Mouse (Mus musculus): ENCODE results near the gene Homer2. TPM values are rescaled to one million over a fixed set of nuclear protein-coding genes. Genes with fewer than 3 reads are reported as not detected.

Gene Homer2
- total and polyA plus RNA-seq, 3 experiments, result 0.75 to 6.7 (median 3.6) TPM

DNA sequence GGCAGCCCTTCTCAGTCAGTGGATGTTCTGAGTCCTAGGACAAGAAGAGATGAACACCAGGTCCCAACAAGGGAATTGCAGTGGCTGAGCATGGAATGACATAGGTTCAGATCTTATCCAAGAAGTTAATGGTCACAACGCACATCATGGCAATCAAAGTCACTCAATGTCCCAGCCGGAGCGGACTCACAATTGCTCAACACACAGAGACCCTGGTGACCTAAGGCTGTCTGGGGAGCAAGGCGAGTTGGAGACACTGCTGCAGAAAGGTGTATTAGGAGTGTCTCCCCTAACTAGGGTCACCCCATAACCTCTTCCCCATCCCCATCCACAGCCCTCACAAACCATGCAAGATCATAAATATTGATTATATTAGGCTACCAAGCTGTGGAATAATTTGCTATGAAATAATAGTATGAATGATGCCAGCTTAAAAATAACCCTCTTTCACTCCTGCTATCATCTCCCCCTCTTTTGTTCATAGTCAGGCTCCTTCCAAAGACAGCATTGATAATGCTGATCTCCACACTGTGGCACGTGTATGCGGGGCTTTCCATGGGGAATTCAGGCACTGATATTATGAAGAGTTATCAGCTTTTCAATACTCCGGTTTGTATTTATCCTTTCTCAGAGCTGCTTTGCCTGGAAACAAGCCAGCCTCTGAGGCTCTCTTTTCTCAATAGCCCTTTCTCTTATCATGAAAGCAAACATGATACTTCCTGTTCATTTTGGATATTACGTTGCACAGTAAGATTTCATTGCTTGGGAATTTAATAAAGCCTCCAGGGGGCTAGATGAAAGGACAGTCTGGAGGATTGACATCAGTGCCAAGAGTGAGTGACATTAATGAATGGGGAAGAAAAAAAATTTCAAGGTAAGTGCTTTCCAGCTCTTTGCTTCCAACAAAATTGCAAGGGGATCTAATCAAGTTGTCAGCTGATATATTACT lies 147.0 kb downstream of the Homer2 start:
- DNase-seq, result no peak

DNA sequence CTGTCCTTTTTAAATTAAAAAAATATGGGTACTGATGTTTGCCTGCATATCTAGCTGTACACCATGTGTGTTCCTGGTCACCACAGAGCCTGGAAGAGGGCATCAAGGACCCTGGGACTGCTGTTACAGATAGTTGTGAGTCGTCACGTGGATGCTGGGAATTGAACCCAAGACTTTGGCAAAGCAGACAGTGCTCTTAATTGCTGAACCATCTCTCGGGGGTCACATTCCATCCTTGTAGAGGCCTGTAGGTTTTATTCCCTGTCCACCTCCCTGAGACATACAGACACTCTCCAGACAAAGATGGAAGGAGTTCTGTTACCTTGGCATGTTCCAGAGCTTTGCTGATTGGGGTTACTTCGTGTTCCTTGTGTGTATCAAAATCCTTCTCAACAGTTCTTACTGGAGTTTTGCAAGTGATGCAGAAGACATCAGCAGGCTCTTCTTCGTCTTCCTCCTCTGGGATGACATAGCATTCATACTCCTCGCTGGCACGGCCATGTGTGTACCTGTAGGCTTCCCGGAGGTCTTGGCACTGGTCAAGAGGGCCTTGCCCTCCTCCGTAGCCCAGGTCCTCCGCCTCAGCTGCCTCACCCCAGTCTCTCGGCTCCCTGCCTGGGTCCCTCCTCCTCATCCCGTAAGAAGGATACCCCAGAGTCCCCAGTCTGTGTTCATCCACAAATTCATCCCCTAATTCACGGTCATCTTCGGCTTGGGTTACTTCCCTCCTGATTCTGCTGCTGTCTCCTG lies 147.9 kb downstream of the Homer2 start:
- no peak for DNase-seq

DNA sequence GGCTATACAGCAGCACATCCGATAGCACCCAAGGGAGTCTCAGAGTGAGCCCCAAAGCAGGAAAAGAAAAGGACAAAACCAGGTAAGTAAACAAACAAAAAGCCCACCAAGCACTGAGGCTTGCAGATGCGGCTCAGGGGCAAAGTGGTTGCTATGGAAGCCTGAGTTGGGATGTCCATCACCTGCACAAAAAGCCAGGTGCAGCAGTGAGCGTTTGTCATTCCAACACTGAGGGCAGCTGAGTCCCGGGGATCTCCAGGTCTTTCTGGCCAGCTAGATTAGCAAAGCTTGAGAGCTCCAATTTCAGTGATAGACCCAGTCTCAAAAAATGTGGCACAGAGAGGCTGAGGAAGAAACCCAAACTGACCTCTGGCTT lies 149.4 kb downstream of the Homer2 start:
- DNase-seq, result no peak

DNA sequence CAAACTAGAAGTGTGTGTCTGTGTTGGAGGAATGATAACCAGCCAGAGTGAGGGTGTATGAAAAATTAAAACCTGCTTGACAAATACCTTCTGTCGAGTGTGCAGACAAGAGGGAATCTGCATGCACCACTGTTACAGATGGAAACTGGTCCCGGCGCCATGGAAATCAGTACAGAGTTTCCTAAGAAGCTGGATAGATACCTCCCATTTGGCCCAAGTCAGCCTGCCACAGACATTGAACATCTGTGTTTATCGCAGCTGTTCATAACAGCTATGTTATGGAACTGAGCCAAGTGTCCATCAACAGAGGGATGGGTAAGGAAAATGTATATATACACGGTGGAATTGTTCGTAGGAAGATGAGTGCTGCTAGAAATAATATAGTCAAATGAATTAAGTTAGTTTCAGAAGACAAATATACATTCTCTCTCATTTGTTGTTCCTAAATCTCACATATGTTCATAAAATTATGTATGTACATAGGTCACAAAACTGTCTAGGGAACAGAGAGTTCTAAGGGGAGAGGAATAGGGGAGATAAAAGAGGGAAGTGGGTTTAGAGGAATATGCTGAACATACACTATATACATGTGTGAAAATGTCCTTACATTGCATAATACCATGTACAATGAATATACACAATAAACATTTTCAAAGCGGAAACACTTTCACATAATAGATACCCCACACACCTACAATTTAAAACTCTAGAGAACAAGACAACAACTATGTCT lies 149.9 kb downstream of the Homer2 start:
- no peak for DNase-seq

DNA sequence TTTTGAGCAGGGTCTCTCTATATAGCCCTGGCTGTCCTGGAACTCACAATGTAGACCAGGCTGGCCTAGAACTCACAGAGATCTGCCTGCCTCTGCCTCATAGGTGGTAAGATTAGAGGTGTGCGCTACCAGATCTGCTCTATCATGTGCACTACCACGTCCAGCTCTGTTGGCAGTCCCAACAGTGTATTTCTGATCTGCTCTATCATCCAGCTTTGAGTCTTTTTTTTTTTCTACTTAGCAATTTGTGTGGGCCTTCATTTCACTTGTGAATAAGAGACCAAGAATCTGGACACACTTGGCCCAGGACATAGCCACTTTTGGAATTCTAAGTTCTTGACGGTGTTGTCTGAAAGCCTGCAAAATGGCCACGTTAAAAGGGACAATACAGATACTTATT lies 150.5 kb downstream of the Homer2 start:
- DNase-seq, result no peak

DNA sequence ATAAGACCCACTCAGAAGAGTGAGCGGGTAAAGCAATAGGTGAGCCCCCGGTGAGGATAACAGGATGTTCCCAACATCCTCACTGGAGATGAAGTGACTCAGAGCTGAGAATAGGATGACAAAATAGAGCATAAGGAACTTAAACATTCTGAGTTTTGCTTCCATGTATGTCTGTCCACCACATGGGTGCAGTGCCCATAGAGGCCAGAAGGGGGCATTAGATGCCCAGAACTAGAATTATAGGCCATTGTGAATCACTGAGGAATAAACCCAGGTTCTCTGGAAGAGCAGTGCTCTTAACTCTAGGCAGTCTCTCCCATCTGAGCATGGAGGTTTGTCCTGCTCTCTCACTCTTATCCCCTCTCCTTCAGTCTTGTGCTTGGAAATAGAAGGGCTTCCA lies 153.0 kb downstream of the Homer2 start:
- DNase-seq, result no peak

DNA sequence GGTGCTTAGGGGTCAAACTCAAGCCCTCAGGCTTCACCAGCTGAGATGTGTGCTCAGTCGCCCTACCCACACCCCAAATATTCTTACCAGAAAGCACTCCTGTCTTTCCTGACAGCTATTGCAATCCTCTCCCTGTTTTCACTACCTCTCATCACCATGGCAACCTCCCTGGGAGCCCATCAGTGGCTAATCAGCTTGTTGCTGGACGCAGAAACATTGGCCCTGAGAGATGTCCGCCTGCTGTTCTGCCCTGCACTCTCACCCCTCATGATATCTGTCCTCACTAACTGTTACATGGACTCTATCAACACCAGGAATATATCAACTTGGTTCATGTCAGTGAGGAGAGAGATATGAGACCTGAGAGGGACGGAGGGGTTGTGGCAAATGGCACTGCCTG lies 153.7 kb downstream of the Homer2 start:
- DNase-seq, result no peak

Other genes starting within 250 kb of the Homer2 start
- gene Ap3b2, start 213.6 kb downstream of the Homer2 start, total RNA-seq (2021), result 10 to 100 TPM in 1 of 2 experiments, 1 to 10 TPM in 1; 8.7 to 15.4 TPM
- 7.4 and 9.5 TPM in 2 replicates for gene Ap3b2, start 213.6 kb downstream of the Homer2 start, polyA plus RNA-seq (2012; rRNA removed)
- not detected for gene BC048679, start 209.2 kb downstream of the Homer2 start, total RNA-seq (2021)
- gene BC048679, start 209.2 kb downstream of the Homer2 start, polyA plus RNA-seq (2012; rRNA removed), result not detected in 2 replicates
- 1 to 10 TPM; 1.2 to 1.7 TPM for gene Fsd2, start 140.6 kb downstream of the Homer2 start, total RNA-seq (2021)
- gene Fsd2, start 140.6 kb downstream of the Homer2 start, polyA plus RNA-seq (2012; rRNA removed), result 0.51 and 0.61 TPM in 2 replicates
- gene Whamm, start 136.3 kb downstream of the Homer2 start, total RNA-seq (2021), result 10 to 100 TPM; 16.7 to 21.7 TPM
- 48.7 and 57.5 TPM in 2 replicates for gene Whamm, start 136.3 kb downstream of the Homer2 start, polyA plus RNA-seq (2012; rRNA removed)
- 10 to 100 TPM; 36.6 to 50.2 TPM for gene Ramac, start 55.4 kb upstream of the Homer2 start, total RNA-seq (2021)
- 2.7 and 4.5 TPM in 2 replicates for gene Ramac, start 55.4 kb upstream of the Homer2 start, polyA plus RNA-seq (2012; rRNA removed)
- gene 3110040N11Rik, start 82.0 kb upstream of the Homer2 start, total RNA-seq (2021), result 10 to 100 TPM; 35.1 to 35.8 TPM
- 15.7 and 19.3 TPM in 2 replicates for gene 3110040N11Rik, start 82.0 kb upstream of the Homer2 start, polyA plus RNA-seq (2012; rRNA removed)
- gene Btbd1, start 121.9 kb upstream of the Homer2 start, total RNA-seq (2021), result 100 to 1,000 TPM; 118 to 159 TPM
- gene Btbd1, start 121.9 kb upstream of the Homer2 start, polyA plus RNA-seq (2012; rRNA removed), result 65.2 and 71.1 TPM in 2 replicates
- not detected for gene Gm10160, start 148.3 kb upstream of the Homer2 start, total RNA-seq (2021)
- gene Gm10160, start 148.3 kb upstream of the Homer2 start, polyA plus RNA-seq (2012; rRNA removed), result not detected in 2 replicates
- gene Tm6sf1, start 151.5 kb upstream of the Homer2 start, total RNA-seq (2021), result 10 to 100 TPM; 13.5 to 17.2 TPM
- 29.5 and 37.4 TPM in 2 replicates for gene Tm6sf1, start 151.5 kb upstream of the Homer2 start, polyA plus RNA-seq (2012; rRNA removed)
- gene Hdgfl3, start 226.9 kb upstream of the Homer2 start, total RNA-seq (2021), result 10 to 100 TPM in 1 of 2 experiments, 1 to 10 TPM in 1; 7.1 to 11.9 TPM
- 4.7 and 5.0 TPM in 2 replicates for gene Hdgfl3, start 226.9 kb upstream of the Homer2 start, polyA plus RNA-seq (2012; rRNA removed)

All from adrenal gland, adult 2 months (tissue).